Comparison of ENCODE assay signal across 9 mouse cellular contexts in the genomic region with DNA sequence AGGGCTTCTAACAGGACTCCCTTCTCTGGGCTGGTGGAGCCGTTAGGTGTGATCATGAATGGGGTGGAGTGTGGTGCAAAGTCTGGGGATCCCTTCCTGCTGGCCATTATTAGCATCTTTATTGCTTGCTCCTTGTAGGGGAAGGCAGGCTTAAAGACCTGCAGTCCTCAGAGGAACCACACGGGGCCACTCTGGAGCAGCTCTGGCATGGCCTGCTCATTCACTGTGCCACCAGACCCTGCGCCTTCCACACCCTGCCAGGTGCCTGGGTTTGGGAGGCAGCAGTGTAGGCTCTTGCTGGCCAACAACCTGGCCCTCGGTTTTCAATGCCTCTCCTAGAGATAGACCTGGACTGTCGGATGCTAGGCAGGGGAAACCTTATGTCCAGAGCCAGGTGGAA. TPM values are rescaled to one million over a fixed set of nuclear protein-coding genes. Genes with fewer than 3 reads are reported as not detected.
DNase-seq lines count a peak whose midpoint lies in the region; ATAC-seq and TF ChIP-seq lines count a peak whose summit lies in the region.
"Had no signal": no experiment of that assay in that cellular context is flagged by ENCODE, and none has a peak within 500 bp of the region (broad histone marks: within the 10 kb centered on the region; RNA-seq: fewer than 3 reads in every experiment).

No protein-coding gene starts in this region.

- no peaks in the 10 kb centered on the region for H3K9me3 ChIP-seq in ES-E14 (ENCODE audit: control insufficient read depth, insufficient read depth, low read depth, low read length)
- no peaks in the 10 kb centered on the region for H3K9me3 ChIP-seq in forebrain, embryonic 12.5 days
- no peaks in the 10 kb centered on the region for H3K9me3 ChIP-seq in heart, postnatal 0 days (replicated peaks; ENCODE audit: control insufficient read depth, low read length)
- no peaks in the 10 kb centered on the region for H3K9me3 ChIP-seq in liver, postnatal 0 days (ENCODE audit: low read length)
- H3K9me3 ChIP-seq: liver, embryonic 15.5 days had no signal

- no peak overlapping the region for H3K27ac ChIP-seq in ES-E14 (ENCODE audit: insufficient read depth, low read depth, low read length, poor library complexity, severe bottlenecking)
- no peak overlapping the region for H3K27ac ChIP-seq in forebrain, embryonic 12.5 days
- no peak overlapping the region for H3K27ac ChIP-seq in heart, postnatal 0 days (ENCODE audit: low read depth)
- no peak overlapping the region for H3K27ac ChIP-seq in liver, postnatal 0 days (ENCODE audit: low read depth)
- H3K27ac ChIP-seq: liver, embryonic 15.5 days had no signal

- peak; percentile 93 for TF ChIP-seq CTCF in heart, postnatal 0 days (IDR thresholded peaks at IDR 0.05; ENCODE audit: low read depth)
- TF ChIP-seq CTCF in liver, postnatal 0 days (IDR thresholded peaks at IDR 0.05; ENCODE audit: low read depth), result peak; percentile 86

- H3K4me1 ChIP-seq in ES-E14 (ENCODE audit: control insufficient read depth in 2 of 2, insufficient read depth in 2 of 2, low read length in 2 of 2, poor library complexity in 1 of 2), result peaks cover 0 to 11% of the 10 kb centered on the region in 2 experiments; a peak in 1 of 4 replicates
- H3K4me1 ChIP-seq in forebrain, embryonic 12.5 days, result peaks cover 14% of the 10 kb centered on the region
- peaks cover 23% of the 10 kb centered on the region for H3K4me1 ChIP-seq in heart, postnatal 0 days (ENCODE audit: control insufficient read depth, insufficient read depth)
- no peaks in the 10 kb centered on the region for H3K4me1 ChIP-seq in liver, postnatal 0 days (ENCODE audit: insufficient read depth)
- H3K4me1 ChIP-seq: liver, embryonic 15.5 days had no signal

- WGBS in forebrain, embryonic 12.5 days, result 4% methylated on average over 5 of the region's 5 CpGs
- WGBS in heart, postnatal 0 days, result 6% methylated on average over 5 of the region's 5 CpGs
- 11% methylated on average over 5 of the region's 5 CpGs for WGBS in liver, postnatal 0 days (ENCODE audit: insufficient replicate concordance)

- no peak for TF ChIP-seq EP300 in heart, postnatal 0 days (IDR thresholded peaks at IDR 0.05; ENCODE audit: low read depth)
- no peak for TF ChIP-seq EP300 in liver, postnatal 0 days (IDR thresholded peaks at IDR 0.05; ENCODE audit: low read depth)

- in situ Hi-C loops in ES-E14 (cut with MboI; ENCODE audit: low sequenced_read_pairs in 2 of 2, unreplicated experiment in 2 of 2), result loop anchor here in 1 of 2 experiments (25.0 kb wide), 1 partner anchor 124 kb away; no protein-coding TSS in a partner anchor

- no peak overlapping the region for H3K4me2 ChIP-seq in forebrain, embryonic 12.5 days
- no peak overlapping the region for H3K4me2 ChIP-seq in heart, postnatal 0 days (ENCODE audit: low read depth, low read length)
- no peak overlapping the region for H3K4me2 ChIP-seq in liver, postnatal 0 days (ENCODE audit: low read depth, low read length)
- H3K4me2 ChIP-seq: liver, embryonic 15.5 days had no signal

- H3K36me3 ChIP-seq in ES-E14 (ENCODE audit: control insufficient read depth, insufficient read depth, low read length, poor library complexity, severe bottlenecking), result no peaks in the 10 kb centered on the region
- no peaks in the 10 kb centered on the region for H3K36me3 ChIP-seq in forebrain, embryonic 12.5 days (replicated peaks)
- H3K36me3 ChIP-seq in heart, postnatal 0 days (replicated peaks; ENCODE audit: control insufficient read depth, insufficient read depth, low read length), result no peaks in the 10 kb centered on the region
- no peaks in the 10 kb centered on the region for H3K36me3 ChIP-seq in liver, postnatal 0 days (replicated peaks; ENCODE audit: insufficient read depth, low read length)
- H3K36me3 ChIP-seq: liver, embryonic 15.5 days had no signal

- DNase-seq in ES-E14 (ENCODE audit: low read depth, low spot score), result peak; percentile 54
- peak; percentile 15 for DNase-seq in c-Kit-positive CD71-positive TER-119-positive erythroid progenitor cells, embryonic 14.5 days (ENCODE audit: low spot score)
- DNase-seq in heart, postnatal 0 days (ENCODE audit: low spot score), result peak; percentile 73
- peak; percentile 84 to 91 for DNase-seq in kidney, postnatal 25 days
- peak; percentile 75 for DNase-seq in liver, postnatal 0 days
- peak; percentile 44 for DNase-seq in ovary, adult 18-20 months (ENCODE audit: low spot score)
- DNase-seq in urinary bladder, adult 2 months (ENCODE audit: low spot score), result peak; percentile 67

- no peaks in the 10 kb centered on the region; the same call in 1 of the 2 replicates for H3K27me3 ChIP-seq in forebrain, embryonic 12.5 days
- H3K27me3 ChIP-seq in heart, postnatal 0 days (ENCODE audit: control insufficient read depth, insufficient read depth, low read length), result no peaks in the 10 kb centered on the region
- no peaks in the 10 kb centered on the region for H3K27me3 ChIP-seq in liver, postnatal 0 days (ENCODE audit: insufficient read depth, low read length)
- H3K27me3 ChIP-seq: liver, embryonic 15.5 days had no signal

- no peak overlapping the region for H3K4me3 ChIP-seq in ES-E14 (ENCODE audit: insufficient read depth in 1 of 2, low read depth in 1 of 2, low read length in 2 of 2, poor library complexity in 1 of 2, severe bottlenecking in 1 of 2)
- H3K4me3 ChIP-seq in forebrain, embryonic 12.5 days (replicated peaks), result no peak overlapping the region
- H3K4me3 ChIP-seq in heart, postnatal 0 days (ENCODE audit: low read depth, low read length), result no peak overlapping the region
- H3K4me3 ChIP-seq in liver, postnatal 0 days (ENCODE audit: low read depth, low read length), result no peak overlapping the region
- H3K4me3 ChIP-seq: liver, embryonic 15.5 days had no signal

- ATAC-seq in forebrain, embryonic 12.5 days (ENCODE audit: low FRiP score), result peak; percentile 89
- peak; percentile 61 for ATAC-seq in heart, postnatal 0 days (ENCODE audit: insufficient read depth, low read depth)
- ATAC-seq in liver, postnatal 0 days, result peak; percentile 64

- no peak overlapping the region for H3K9ac ChIP-seq in ES-E14 (ENCODE audit: insufficient read depth, low read depth, low read length, poor library complexity, severe bottlenecking)
- H3K9ac ChIP-seq in forebrain, embryonic 12.5 days, result no peak overlapping the region
- H3K9ac ChIP-seq in heart, postnatal 0 days (replicated peaks; ENCODE audit: low read depth, low read length), result no peak overlapping the region
- H3K9ac ChIP-seq in liver, postnatal 0 days (replicated peaks), result no peak overlapping the region
- H3K9ac ChIP-seq: liver, embryonic 15.5 days had no signal

TF ChIP-seq in ES-E14, 5 proteins besides CTCF, POLR2A, EP300 and RAD21:
- TF ChIP-seq CHD2 (IDR thresholded peaks at IDR 0.05; ENCODE audit: low read depth, low read length), result no peak
- no peak for TF ChIP-seq MAFK (IDR thresholded peaks at IDR 0.05; ENCODE audit: insufficient read depth, low read depth, low read length)
- TF ChIP-seq HCFC1 (IDR thresholded peaks at IDR 0.05; ENCODE audit: borderline replicate concordance, insufficient read depth, low read length), result peak; percentile 29; the same call in 1 of the 2 replicates
- 0 out of 2 replicates have a peak, but pooled peaks have one; percentile 35 for TF ChIP-seq ZC3H11A (IDR thresholded peaks at IDR 0.05; ENCODE audit: borderline replicate concordance, low read depth, low read length)
- TF ChIP-seq ZNF384 (IDR thresholded peaks at IDR 0.05; ENCODE audit: low read depth, low read length), result no peak

RNA-seq across cellular contexts. Expression of gene Eml1, which starts 7.0 kb away (rescaled TPM):
- 2.9 and 4.2 TPM in 2 replicates for total RNA-seq in ES-E14 (2012; rRNA removed)
- 82.4 and 83.0 TPM in 2 replicates for polyA plus RNA-seq in forebrain, embryonic 12.5 days (2016; fragmentation: Nextera tagmentation; extraction: Ambion mirVana)
- total RNA-seq in heart, postnatal 0 days (2014; rRNA removed; ENCODE audit: low replicate concordance), result 69.3 and 80.6 TPM in 2 replicates
- polyA plus RNA-seq in heart, postnatal 0 days (2015; fragmentation: Nextera tagmentation; extraction: Ambion mirVana), result 61.3 and 65.2 TPM in 2 replicates
- 4.6 and 4.8 TPM in 2 replicates for polyA plus RNA-seq in liver, postnatal 0 days (2015; fragmentation: Nextera tagmentation; extraction: Ambion mirVana)
- 182 and 223 TPM in 2 replicates for polyA plus RNA-seq in urinary bladder, adult 2 months (2012; rRNA removed)

RNA-seq across cellular contexts. Expression of gene Cyp46a1, which starts 29.6 kb away (rescaled TPM):
- total RNA-seq in ES-E14 (2012; rRNA removed), result 0.98 and 1.6 TPM in 2 replicates
- 24.4 and 24.6 TPM in 2 replicates for polyA plus RNA-seq in forebrain, embryonic 12.5 days (2016; fragmentation: Nextera tagmentation; extraction: Ambion mirVana)
- total RNA-seq in heart, postnatal 0 days (2014; rRNA removed; ENCODE audit: low replicate concordance), result 1.0 and 3.6 TPM in 2 replicates
- polyA plus RNA-seq in heart, postnatal 0 days (2015; fragmentation: Nextera tagmentation; extraction: Ambion mirVana), result 3.0 and 3.1 TPM in 2 replicates
- 0.09 and 0.23 TPM in 2 replicates for polyA plus RNA-seq in liver, postnatal 0 days (2015; fragmentation: Nextera tagmentation; extraction: Ambion mirVana)
- polyA plus RNA-seq in urinary bladder, adult 2 months (2012; rRNA removed), result 7.4 and 8.3 TPM in 2 replicates

RNA-seq across cellular contexts. Expression of gene Hhipl1, which starts 57.7 kb away (rescaled TPM):
- total RNA-seq in ES-E14 (2012; rRNA removed), result 0.53 and 1.0 TPM in 2 replicates
- polyA plus RNA-seq in forebrain, embryonic 12.5 days (2016; fragmentation: Nextera tagmentation; extraction: Ambion mirVana), result 3.3 and 3.5 TPM in 2 replicates
- total RNA-seq in heart, postnatal 0 days (2014; rRNA removed; ENCODE audit: low replicate concordance), result 0.70 and 5.0 TPM in 2 replicates
- 0.58 and 0.61 TPM in 2 replicates for polyA plus RNA-seq in heart, postnatal 0 days (2015; fragmentation: Nextera tagmentation; extraction: Ambion mirVana)
- 0.02 TPM in 1 of 2 replicates, not detected in the other for polyA plus RNA-seq in liver, postnatal 0 days (2015; fragmentation: Nextera tagmentation; extraction: Ambion mirVana)
- 2.9 and 3.2 TPM in 2 replicates for polyA plus RNA-seq in urinary bladder, adult 2 months (2012; rRNA removed)

Comparison
In these comparisons a context has a peak if more than half of its experiments do, and no peak if none do; other contexts are left out.
1. DNase-seq: peak in every context shown above with its lines; median percentile 88 in kidney, postnatal 25 days; 75 in liver, postnatal 0 days; 73 in heart, postnatal 0 days; 67 in urinary bladder, adult 2 months; 54 in ES-E14; 44 in ovary, adult 18-20 months; 15 in c-Kit-positive CD71-positive TER-119-positive erythroid progenitor cells, embryonic 14.5 days.
2. RNA of gene Eml1, which starts 7.0 kb away (polyA plus RNA-seq): 182 to 223 TPM in urinary bladder, adult 2 months, 82.4 to 83.0 TPM in forebrain, embryonic 12.5 days and 61.3 to 65.2 TPM in heart, postnatal 0 days; 4.6 to 4.8 TPM in liver, postnatal 0 days; every median in the first group is over 10 times any median in the second.
3. Peak in every context shown above with its lines, with median percentiles within 50 percentile points of each other: ATAC-seq.